Mouse (Mus musculus) left cerebral cortex, adult 18-20 months (tissue): Measurements from ENCODE around the gene Disp1. TPM values are rescaled to one million over a fixed set of nuclear protein-coding genes. Genes with fewer than 3 reads are reported as not detected.

ENCODE experiments used
- DNase-seq, 2 experiments: peaks; one replicate each; pipeline ENCODE4 v3.0.0; 2021 to 2022; ENCODE audit warnings: low spot score in 2 of 2, mixed read lengths in 1 of 2
- total RNA-seq, 2 experiments: library from RNA; stranded (reverse); gene quantifications; 2 replicates each; pipeline ENCODE4 v1.2.3; 2021

Gene Disp1
- total RNA-seq, 2 experiments from 2014 or later: 5.7 to 6.6 TPM

DNA sequence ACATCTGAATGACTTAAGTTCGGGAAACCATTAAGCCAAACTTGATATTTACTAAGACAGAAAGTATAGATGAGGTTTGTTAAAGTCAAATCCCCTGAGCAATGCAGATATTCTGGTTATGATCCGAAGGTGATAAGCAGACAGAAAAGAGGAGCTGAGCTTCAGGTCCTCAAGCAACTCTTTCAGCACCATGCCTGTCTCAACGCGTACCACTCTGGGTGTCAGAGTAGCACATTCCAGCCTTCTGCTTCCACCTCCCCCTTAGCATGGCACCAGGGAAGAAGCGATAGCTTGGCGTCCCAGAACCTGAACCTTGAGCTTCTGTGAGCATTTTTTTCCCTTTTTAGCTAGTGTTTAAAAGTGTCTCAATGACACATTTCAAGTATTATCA lies 57.1 kb downstream of the Disp1 start:
- no peak for DNase-seq

DNA sequence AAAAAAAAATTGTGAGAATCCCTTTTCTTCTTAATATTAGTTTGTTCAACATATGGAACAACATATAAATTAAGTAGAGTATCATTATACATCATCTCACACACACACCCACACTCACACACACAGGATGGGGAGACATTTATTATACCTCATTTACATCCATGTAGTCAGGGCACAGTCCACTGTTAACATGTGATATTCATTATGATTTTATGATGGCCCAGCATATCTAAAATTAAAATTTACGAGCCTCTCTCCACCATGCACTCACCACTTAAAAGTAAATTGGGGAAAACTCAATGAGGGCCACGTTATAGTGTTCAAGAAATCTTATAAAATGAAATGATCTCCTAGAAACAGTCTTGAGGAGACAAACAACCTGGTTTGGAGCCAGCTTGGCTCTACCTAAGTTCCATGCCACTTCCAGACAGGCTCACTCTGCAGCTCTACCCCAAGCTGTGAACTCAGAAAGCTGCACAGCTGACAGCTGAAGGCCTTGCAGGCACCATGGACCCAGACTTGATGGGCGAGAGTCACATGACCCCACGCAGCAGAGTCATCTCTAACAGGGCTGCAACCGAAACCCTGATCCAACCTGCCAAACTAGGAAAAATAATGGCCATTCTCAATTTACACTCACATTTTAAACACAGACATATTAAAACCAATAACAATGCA lies 57.7 kb downstream of the Disp1 start:
- DNase-seq: no peak

GRCm38 (mm10) chr1:183161057-183161456 lies 60.3 kb downstream of the Disp1 start:
- no peak for DNase-seq

DNA sequence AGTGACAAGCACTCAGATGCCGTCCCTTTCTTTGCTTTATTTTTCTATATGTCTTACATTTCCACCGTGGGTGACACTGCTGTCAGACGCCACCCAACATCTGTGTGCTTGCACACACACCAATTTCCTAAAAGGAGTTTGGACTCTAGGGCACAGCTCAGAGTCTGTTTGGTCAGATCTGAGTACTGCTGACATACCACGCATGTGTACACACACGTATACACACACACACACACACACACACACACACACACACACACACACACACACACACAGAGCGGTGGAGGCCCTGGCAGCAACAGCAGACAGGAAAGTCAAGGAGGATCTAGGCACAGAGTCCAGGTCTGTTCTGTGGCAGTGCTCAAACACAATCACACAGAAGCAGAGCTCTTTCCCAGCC lies 61.1 kb downstream of the Disp1 start:
- no peak for DNase-seq

DNA sequence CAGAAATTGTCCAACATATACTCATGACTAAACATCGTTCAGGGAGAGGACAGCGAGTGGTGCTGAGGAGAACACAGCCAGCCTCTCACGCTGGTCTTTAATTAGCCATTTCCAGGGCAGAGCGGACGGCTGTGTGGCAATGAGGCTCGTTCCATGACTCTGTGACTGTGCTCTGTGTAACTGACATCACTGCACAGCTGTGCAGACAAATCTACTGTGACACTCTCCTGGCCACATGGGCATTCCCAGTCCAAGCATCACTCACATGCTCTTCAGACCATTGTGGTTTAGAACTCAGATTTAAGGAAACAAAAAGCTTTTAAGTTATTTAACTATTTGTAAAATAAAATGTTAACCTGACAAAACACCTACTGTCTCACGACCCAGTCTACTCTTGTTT lies 62.1 kb downstream of the Disp1 start:
- DNase-seq: no peak

- no peak for DNase-seq
These were observed 65.7 kb downstream of the Disp1 start for GRCm38 (mm10) chr1:183155600-183155999.

GRCm38 (mm10) chr1:183154296-183155204 lies 66.8 kb downstream of the Disp1 start:
- DNase-seq: no peak

DNA sequence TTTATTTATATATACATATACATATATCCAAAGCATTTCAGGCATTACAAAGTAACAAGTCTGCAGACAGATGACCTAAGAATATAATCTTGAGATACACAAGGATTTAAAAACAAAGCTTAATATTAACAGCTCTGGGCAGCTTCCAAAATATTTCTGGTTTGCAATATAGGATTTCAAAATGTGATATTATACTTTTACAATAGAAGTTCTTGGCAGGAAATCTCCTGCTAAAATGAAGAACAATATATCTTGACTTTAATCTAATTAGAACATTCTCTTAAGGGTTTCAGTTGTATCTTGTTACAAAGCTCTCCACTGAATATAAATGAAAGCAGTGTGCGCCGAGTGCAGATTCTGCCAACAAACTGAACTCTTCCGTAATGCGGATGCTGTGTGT lies 68.0 kb downstream of the Disp1 start:
- DNase-seq: no peak

GRCm38 (mm10) chr1:183151510-183152319 lies 69.6 kb downstream of the Disp1 start:
- peak; percentile 34 to 55 for DNase-seq

- no peak for DNase-seq
These were observed 70.9 kb downstream of the Disp1 start for GRCm38 (mm10) chr1:183150379-183150840.

- no peak for DNase-seq
These were observed 71.7 kb downstream of the Disp1 start for GRCm38 (mm10) chr1:183149571-183150105.

DNA sequence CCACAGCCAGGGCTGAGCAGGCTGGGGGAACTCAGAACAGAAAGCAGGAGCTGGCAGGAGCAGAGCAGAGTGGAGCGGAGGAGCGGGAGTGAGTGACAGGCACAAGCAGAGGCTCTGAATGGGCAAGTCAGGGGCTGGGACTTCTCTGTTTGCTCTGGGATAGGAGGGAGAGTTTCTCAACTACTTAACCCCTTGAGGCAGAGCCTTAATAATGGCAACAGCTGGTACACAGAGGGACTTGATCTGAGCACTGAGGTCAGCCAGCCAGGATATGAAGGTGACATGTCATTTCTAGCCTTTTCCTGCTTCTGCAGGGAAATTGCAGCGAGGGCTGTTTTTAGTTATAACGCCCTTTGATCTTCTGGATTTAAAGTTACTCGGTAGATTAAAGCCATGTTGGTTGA lies 73.9 kb downstream of the Disp1 start:
- DNase-seq: no peak

DNA sequence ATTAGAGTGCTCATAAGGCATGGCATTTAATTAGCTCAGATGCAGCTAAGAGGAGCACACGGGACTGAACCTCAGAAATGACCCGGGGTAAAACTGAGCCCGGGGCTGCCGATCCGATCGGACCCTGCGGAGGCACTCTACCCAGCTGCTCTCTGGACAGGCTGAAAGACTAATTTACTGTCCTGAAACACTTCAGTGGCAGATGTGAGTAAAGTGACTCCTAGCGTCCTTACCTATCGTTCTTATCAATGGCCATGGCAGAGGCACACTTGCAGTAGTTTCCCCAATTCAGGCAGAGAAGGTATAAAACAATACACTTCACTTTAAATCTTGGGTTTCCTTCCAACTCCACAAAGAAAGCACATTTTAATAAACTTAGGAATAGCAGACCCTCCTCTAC lies 74.5 kb downstream of the Disp1 start:
- DNase-seq: no peak

DNA sequence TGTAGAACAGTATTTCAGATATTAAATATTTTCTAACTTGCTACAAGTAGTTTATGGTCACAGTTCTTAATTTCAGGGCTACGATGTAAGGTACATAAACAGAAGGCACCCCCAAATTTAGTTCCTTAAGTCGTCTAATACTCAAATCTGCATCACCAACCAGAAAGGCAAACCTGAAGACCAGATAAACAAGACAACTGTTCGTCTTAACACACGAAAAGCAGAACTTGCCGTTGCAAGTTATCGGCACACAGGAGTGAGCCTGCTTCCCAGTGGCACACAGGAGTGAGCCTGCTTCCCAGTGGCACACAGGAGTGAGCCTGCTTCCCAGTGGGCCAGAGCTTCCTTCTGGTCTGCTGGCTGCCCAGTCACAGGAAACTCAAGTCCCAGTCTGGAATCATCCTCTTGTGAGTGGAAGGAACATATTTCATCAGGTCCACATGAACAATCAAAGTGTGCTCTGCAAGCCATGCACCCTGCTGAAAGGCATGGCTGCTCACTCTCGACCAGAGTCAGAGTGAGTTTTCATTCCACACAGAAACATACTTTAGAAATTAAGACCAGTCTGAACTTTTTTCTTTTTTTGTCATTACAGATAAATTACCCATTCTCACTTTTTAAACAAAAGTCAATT lies 75.1 kb downstream of the Disp1 start:
- DNase-seq: no peak

GRCm38 (mm10) chr1:183144602-183145205 lies 76.6 kb downstream of the Disp1 start:
- no peak for DNase-seq

DNA sequence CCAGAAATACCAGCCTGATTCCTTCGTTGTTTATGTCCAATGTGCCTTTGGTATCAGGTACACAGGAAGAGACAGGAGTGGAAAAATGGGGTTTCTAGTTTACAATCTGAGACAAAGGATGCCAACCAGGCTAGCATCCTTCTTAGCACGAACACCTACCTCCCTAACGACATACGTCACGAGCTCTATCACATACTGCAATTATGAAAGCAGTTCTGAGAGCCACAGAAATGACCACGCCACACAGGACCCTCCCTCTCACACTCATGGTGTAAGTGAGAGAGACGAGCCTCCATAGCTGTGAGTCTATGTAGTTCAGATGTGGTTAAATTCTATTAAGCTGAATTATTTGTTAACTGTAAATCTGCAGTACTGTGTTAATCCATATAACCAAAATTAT lies 78.1 kb downstream of the Disp1 start:
- no peak for DNase-seq

- no peak for DNase-seq
These were observed 78.8 kb downstream of the Disp1 start for GRCm38 (mm10) chr1:183142566-183142965.

GRCm38 (mm10) chr1:183141329-183141728 lies 80.0 kb downstream of the Disp1 start:
- DNase-seq: no peak

DNA sequence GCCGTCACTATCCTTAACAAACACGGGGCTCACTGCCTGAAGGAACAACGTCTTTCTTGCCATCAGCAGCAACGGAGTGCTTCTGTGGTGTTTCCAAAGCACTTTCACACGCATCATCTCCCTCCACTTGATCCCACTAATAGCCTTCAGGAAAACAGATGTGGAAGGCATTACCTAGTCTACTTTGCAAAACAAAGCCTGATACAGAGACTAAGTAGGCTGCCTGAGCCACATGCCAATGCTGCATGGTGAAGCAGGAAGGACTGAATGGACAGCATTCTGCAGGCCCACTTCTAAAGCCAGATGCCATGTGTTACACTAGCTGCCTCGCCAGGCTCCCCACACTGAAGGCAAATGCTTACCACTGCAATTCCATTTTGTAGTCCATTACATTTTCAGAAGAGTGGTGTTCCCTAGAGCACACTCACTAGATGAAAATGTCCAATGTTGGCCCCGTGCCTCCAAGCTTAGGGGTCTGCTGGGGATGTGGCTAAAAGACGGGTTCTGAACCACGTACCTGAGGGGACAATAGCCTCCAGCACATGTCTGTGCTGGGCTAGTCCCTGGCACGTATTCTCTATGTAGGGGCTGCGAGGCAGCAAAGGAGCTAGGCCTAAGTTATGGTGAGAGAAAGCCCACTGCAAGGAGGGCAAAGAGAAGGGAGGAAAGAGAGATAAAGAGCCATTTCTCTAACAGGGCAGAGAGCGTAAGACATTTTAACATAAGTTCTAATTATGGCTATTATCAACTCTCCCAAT lies 80.6 kb downstream of the Disp1 start:
- no peak for DNase-seq

GRCm38 (mm10) chr1:183138088-183138487 lies 83.2 kb downstream of the Disp1 start:
- DNase-seq: no peak
